Mouse (Mus musculus) liver, adult 2 months (tissue): ENCODE results near the gene Asf1b. TPM values are rescaled to one million over a fixed set of nuclear protein-coding genes. Genes with fewer than 3 reads are reported as not detected.
"Not testable (repeated sequence)": the region's sequence is repeated elsewhere in the genome, so short reads cannot be mapped to it uniquely, and the experiment has no call there.

Experiments used
- DNase-seq: peaks from one replicate; pipeline ENCODE4 v3.0.0-alpha.2; 2011; ENCODE audit warnings: low read depth, low spot score; ENCODE audit errors: extremely low read depth
- H3K27ac ChIP-seq: fragments of 200-500 bp; replicated peaks from 2 replicates; pipeline ENCODE4 v1.5.1; 2012; ENCODE audit warnings: low read depth, mild to moderate bottlenecking, control low read depth, inconsistent platforms, low read length; ENCODE audit not compliant: insufficient read depth
- H3K27me3 ChIP-seq: fragments of 200-500 bp; 2 replicates; pipeline ENCODE4 v1.6.1; 2012; ENCODE audit warnings: mild to moderate bottlenecking, moderate library complexity, low read length, inconsistent platforms; ENCODE audit not compliant: control insufficient read depth, insufficient read depth
- H3K36me3 ChIP-seq: fragments of 200-500 bp; 2 replicates; pipeline ENCODE4 v1.6.1; 2012; ENCODE audit warnings: low read length, inconsistent platforms; ENCODE audit not compliant: control insufficient read depth, insufficient read depth
- H3K4me1 ChIP-seq: fragments of 200-500 bp; 2 replicates; pipeline ENCODE4 v1.6.1; 2011; ENCODE audit warnings: low read length; ENCODE audit not compliant: control insufficient read depth, insufficient read depth
- H3K4me3 ChIP-seq: fragments of 200-500 bp; 2 replicates; pipeline ENCODE4 v1.5.1; 2011; ENCODE audit warnings: low read depth, mild to moderate bottlenecking, control low read depth, low read length, moderate library complexity; ENCODE audit not compliant: insufficient read depth
- H3K79me2 ChIP-seq: fragments of 200-500 bp; 2 replicates; pipeline ENCODE4 v1.6.1; 2012; ENCODE audit warnings: inconsistent platforms, mild to moderate bottlenecking, low read length, moderate library complexity; ENCODE audit not compliant: control insufficient read depth, insufficient read depth
- H3K9ac ChIP-seq: fragments of 200-500 bp; 2 replicates; pipeline ENCODE4 v1.6.1; 2012; ENCODE audit warnings: low read depth, mild to moderate bottlenecking, control low read depth, inconsistent platforms, low read length
- CTCF ChIP-seq: fragments of 200-500 bp; IDR thresholded peaks from 2 replicates; pipeline ENCODE4 v1.5.1; 2011; ENCODE audit warnings: low read depth, low read length, control low read depth
- POLR2A ChIP-seq: fragments of 200-500 bp; IDR thresholded peaks from 2 replicates; pipeline ENCODE4 v1.6.1; 2011; ENCODE audit warnings: low read length, control low read depth; ENCODE audit not compliant: insufficient read depth; ENCODE audit errors: extremely low read depth
- WGBS: fragments of 180-500 bp; shearing (Covaris S2); methylation state at CpG from one replicate; pipeline ENCODE4 v1.1.7; 2018; 5-methylcytosine and 5-hydroxymethylcytosine counted together
- polyA plus RNA-seq: library from polyadenylated mRNA; depleted of rRNA; stranded (reverse); fragments of >200 nt; gene quantifications from 2 replicates; pipeline ENCODE4 v1.2.3, GENCODE M21; 2012
- total RNA-seq: library from RNA; depleted of rRNA; stranded (reverse); fragments of >200 nt; gene quantifications from 2 replicates; pipeline ENCODE4 v1.2.3, GENCODE M21; 2014

Asf1b gene
- total and polyA plus RNA-seq, 2 experiments: 0.37 to 1.4 TPM

DNA sequence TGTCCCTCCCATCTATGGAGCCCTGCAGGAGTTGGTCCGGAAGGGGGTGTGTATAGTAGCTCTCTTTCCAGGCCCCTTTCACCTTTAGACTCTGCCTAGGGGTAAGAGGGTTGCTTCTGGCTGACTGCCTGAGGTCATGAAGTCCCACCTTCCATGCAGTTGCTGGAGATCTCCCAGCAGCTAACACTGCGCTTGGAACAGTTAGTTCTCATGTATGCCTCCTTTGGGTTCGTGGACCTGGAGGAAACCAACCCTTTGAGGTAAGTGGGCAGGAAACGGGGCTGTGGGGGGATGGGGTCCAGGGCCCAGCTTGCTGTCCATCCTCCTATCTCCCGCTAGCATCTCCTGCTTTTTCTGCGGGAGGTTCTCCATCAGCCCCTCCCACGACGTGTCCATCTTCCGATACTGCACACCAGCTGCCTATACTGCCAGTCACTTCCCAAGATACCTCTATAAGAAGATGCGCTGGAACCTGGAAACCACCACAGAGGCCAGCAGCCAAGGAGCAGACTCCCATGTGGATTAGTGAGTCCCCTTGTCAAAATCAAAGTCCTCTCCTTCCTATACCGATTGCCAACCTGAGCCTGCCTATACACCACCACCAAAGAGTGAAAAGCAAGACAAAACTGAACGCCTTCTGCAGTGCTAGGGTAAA lies 47.8 kb downstream of the Asf1b start:
- Histone ChIP-seq H3K4me1 (peaks cover 27% of the 10 kb centered on the region), H3K4me3 (no peak overlapping the region), H3K36me3 (no peaks in the 10 kb centered on the region), H3K9ac (no peak overlapping the region; the same call in 1 of the 2 replicates), H3K79me2 (no peaks in the 10 kb centered on the region), H3K27me3 (no peaks in the 10 kb centered on the region), H3K27ac (no peak overlapping the region)
- TF ChIP-seq CTCF (no peak), POLR2A (no peak)
- peak; percentile 56 for DNase-seq
- 35% methylated on average over 12 of the region's 12 CpGs for WGBS

DNA sequence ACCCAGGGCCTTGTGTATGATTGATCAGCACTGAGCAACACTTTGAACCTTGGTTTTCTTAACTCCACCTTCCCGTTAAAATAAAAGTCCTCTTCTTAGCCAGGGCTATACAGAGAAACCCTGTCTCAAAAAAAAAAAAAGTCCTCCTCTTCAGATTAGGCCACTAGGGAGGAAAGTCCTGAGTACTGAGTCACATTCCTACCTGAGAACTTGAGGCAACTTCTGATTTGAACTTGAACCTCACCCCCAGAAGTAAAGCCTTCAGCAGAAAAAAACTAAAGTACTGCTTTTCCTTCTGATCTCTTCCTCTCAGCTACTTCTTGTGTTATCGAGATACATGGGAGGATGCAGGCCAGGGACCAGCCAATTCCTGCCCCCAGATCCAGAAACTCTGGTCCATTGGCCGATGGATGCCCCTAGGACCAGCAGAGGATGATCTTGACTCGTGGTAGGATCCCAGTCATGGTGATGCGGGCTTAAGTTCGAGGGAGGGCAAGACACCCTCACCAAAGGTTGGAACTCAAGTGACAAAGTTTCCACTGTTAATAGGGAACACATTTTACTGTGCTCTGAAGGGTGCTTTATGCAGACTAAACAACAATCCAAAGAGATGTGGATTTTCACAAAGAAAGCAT lies 48.4 kb downstream of the Asf1b start:
- Histone ChIP-seq H3K27me3 (no peaks in the 10 kb centered on the region), H3K4me1 (peaks cover 25% of the 10 kb centered on the region), H3K79me2 (no peaks in the 10 kb centered on the region), H3K9ac (no peak overlapping the region), H3K36me3 (no peaks in the 10 kb centered on the region), H3K27ac (0 out of 2 replicates have a peak overlapping the region, but pooled peaks have one; percentile 93), H3K4me3 (peak overlapping the region; percentile 78; the same call in 1 of the 2 replicates)
- peak; percentile 25 for DNase-seq
- TF ChIP-seq POLR2A: no peak
- TF ChIP-seq CTCF: no peak
- 52% methylated on average over 6 of the region's 6 CpGs for WGBS

DNA sequence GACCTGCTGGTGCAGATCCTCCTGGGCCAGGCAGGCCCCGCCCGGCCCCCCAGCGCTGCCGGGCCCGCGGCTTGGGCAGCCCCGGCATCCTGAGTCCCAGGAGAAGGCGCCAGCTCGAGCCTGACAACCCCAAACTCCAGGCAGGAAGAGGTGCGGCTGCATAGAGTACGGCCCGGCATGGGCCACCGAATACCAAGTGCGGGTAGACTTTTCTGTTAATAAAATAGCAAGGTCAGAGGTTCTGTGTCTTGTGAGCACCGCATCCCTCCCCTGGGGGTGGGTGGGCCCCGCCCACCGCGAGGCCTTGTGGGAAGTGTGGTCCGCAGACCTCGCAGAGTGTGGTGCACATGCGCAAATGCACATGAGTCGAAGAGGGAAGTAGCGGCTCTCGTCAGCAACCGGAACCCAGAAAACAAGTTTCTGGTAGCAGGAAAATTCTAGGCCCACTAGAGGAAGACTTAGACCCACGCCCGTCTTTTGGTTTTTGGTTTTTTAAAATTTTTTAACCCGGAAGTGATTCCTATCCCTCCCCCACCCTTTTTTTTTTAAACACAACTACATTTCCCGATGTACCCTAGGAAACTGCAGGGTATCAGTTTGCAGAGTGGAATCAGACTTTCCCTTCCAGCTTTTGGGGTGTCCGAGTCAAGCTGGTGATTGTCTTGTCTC lies 49.4 kb downstream of the Asf1b start:
- Histone ChIP-seq H3K9ac (peak overlapping the region; percentile 88), H3K79me2 (no peaks in the 10 kb centered on the region), H3K4me3 (peak overlapping the region; percentile 78), H3K4me1 (peaks cover 16% of the 10 kb centered on the region), H3K27ac (peak overlapping the region; percentile 93), H3K36me3 (no peaks in the 10 kb centered on the region), H3K27me3 (no peaks in the 10 kb centered on the region)
- peak; percentile 91 for DNase-seq
- TF ChIP-seq CTCF (no peak), POLR2A (peak; percentile 79)
- under 1% methylated on average over 30 of the region's 30 CpGs for WGBS

DNA sequence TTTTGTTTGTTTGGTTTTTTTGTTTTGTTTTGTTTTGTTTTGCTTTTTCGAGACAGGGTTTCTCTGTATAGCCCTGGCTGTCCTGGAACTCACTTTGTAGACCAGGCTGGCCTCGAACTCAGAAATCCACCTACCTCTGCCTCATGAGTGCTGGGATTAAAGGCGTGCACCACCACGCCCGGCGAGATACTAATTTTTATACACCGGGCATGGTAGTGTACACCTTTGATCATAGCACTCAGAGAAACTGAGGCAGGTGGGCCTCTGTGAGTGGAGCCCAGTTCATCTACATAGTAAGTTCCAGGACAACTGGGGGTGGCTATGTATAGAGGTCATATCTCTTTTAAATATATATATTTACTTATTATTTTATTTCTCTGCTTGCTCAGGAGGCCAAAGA lies 50.2 kb downstream of the Asf1b start:
- H3K4me1 ChIP-seq: peaks cover 16% of the 10 kb centered on the region
- H3K4me3 ChIP-seq, H3K27ac ChIP-seq, H3K79me2 ChIP-seq, H3K27me3 ChIP-seq, DNase-seq, H3K9ac ChIP-seq, H3K36me3 ChIP-seq: not testable (repeated sequence)
- 98% methylated on average over 7 of the region's 7 CpGs for WGBS

DNA sequence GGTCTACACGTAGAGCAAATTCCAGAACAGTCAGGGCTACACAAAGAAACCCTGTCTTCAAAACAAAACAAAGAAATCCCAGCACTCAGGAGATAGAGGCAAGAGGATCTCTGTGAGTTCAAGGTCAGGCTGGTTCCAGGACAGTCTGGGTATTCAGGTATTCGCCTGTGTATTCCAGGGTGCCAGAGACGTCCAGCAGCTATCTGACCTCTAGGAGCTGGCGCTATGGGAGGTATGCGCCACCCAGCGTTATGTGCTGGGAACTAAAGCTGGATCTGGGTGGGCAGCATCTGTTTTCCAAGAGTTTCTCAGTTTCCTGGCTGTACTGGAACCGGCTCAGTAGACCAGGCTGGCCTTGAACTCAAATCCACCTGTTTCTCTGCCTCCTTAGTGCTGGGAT lies 53.1 kb downstream of the Asf1b start:
- no peaks in the 10 kb centered on the region for H3K27me3 ChIP-seq
- TF ChIP-seq CTCF (peak; percentile 67), POLR2A (no peak)
- WGBS: 48% methylated on average over 7 of the region's 7 CpGs

More for the DNA sequence above, 53.1 kb downstream of the Asf1b start:
- DNase-seq: peak; percentile 18
- H3K4me3 ChIP-seq: no peak overlapping the region
- H3K9ac ChIP-seq: no peak overlapping the region
- H3K4me1 ChIP-seq: peaks cover 12% of the 10 kb centered on the region
- no peaks in the 10 kb centered on the region for H3K79me2 ChIP-seq
- H3K36me3 ChIP-seq: no peaks in the 10 kb centered on the region
- H3K27ac ChIP-seq: no peak overlapping the region
